Mouse (Mus musculus): ENCODE data around the gene Syt7. TPM values are rescaled to one million over a fixed set of nuclear protein-coding genes. Genes with fewer than 3 reads are reported as not detected.

The Syt7 gene
- polyA plus RNA-seq, 1 experiment: 85.2 TPM

- TF ChIP-seq CTCF (IDR thresholded peaks at IDR 0.05; ENCODE audit: borderline replicate concordance, extremely low read depth, insufficient read depth, insufficient read length): no peak
- TF ChIP-seq POLR2A (IDR thresholded peaks at IDR 0.05; ENCODE audit: borderline replicate concordance, extremely low read depth, insufficient read depth, insufficient read length, poor library complexity, severe bottlenecking): no peak
- DNase-seq (ENCODE audit: low read depth): no peak
Measured at GRCm38 (mm10) chr19:10426312-10426711, 37.4 kb downstream of the Syt7 start.

- DNase-seq (ENCODE audit: low read depth): no peak
- TF ChIP-seq POLR2A (IDR thresholded peaks at IDR 0.05; ENCODE audit: borderline replicate concordance, extremely low read depth, insufficient read depth, insufficient read length, poor library complexity, severe bottlenecking) (no peak), CTCF (IDR thresholded peaks at IDR 0.05; ENCODE audit: borderline replicate concordance, extremely low read depth, insufficient read depth, insufficient read length) (no peak)
Measured at GRCm38 (mm10) chr19:10426793-10427192, 37.9 kb downstream of the Syt7 start.

- TF ChIP-seq CTCF (IDR thresholded peaks at IDR 0.05; ENCODE audit: borderline replicate concordance, extremely low read depth, insufficient read depth, insufficient read length) (no peak), POLR2A (IDR thresholded peaks at IDR 0.05; ENCODE audit: borderline replicate concordance, extremely low read depth, insufficient read depth, insufficient read length, poor library complexity, severe bottlenecking) (no peak)
- no peak for DNase-seq (ENCODE audit: low read depth)
Measured at GRCm38 (mm10) chr19:10427431-10427830, 38.5 kb downstream of the Syt7 start.

- no peak for DNase-seq (ENCODE audit: low read depth)
- TF ChIP-seq POLR2A (IDR thresholded peaks at IDR 0.05; ENCODE audit: borderline replicate concordance, extremely low read depth, insufficient read depth, insufficient read length, poor library complexity, severe bottlenecking) (no peak), CTCF (IDR thresholded peaks at IDR 0.05; ENCODE audit: borderline replicate concordance, extremely low read depth, insufficient read depth, insufficient read length) (no peak)
Measured at GRCm38 (mm10) chr19:10429371-10429770, 40.5 kb downstream of the Syt7 start.

- no peak for TF ChIP-seq CTCF (IDR thresholded peaks at IDR 0.05; ENCODE audit: borderline replicate concordance, extremely low read depth, insufficient read depth, insufficient read length)
- TF ChIP-seq POLR2A (IDR thresholded peaks at IDR 0.05; ENCODE audit: borderline replicate concordance, extremely low read depth, insufficient read depth, insufficient read length, poor library complexity, severe bottlenecking): no peak
- DNase-seq (ENCODE audit: low read depth): peak; percentile 37
Measured at GRCm38 (mm10) chr19:10431410-10431809, 42.5 kb downstream of the Syt7 start.

GRCm38 (mm10) chr19:10431841-10432240 lies 43.0 kb downstream of the Syt7 start:
- no peak for TF ChIP-seq CTCF (IDR thresholded peaks at IDR 0.05; ENCODE audit: borderline replicate concordance, extremely low read depth, insufficient read depth, insufficient read length)
- no peak for TF ChIP-seq POLR2A (IDR thresholded peaks at IDR 0.05; ENCODE audit: borderline replicate concordance, extremely low read depth, insufficient read depth, insufficient read length, poor library complexity, severe bottlenecking)
- peak; percentile 82 for DNase-seq (ENCODE audit: low read depth)

- no peak for TF ChIP-seq CTCF (IDR thresholded peaks at IDR 0.05; ENCODE audit: borderline replicate concordance, extremely low read depth, insufficient read depth, insufficient read length)
- TF ChIP-seq POLR2A (IDR thresholded peaks at IDR 0.05; ENCODE audit: borderline replicate concordance, extremely low read depth, insufficient read depth, insufficient read length, poor library complexity, severe bottlenecking): no peak
- no peak for DNase-seq (ENCODE audit: low read depth)
Measured at GRCm38 (mm10) chr19:10433225-10433624, 44.3 kb downstream of the Syt7 start.

GRCm38 (mm10) chr19:10433879-10434540 lies 45.1 kb downstream of the Syt7 start:
- TF ChIP-seq CTCF (IDR thresholded peaks at IDR 0.05; ENCODE audit: borderline replicate concordance, extremely low read depth, insufficient read depth, insufficient read length) (no peak), POLR2A (IDR thresholded peaks at IDR 0.05; ENCODE audit: borderline replicate concordance, extremely low read depth, insufficient read depth, insufficient read length, poor library complexity, severe bottlenecking) (no peak)
- no peak for DNase-seq (ENCODE audit: low read depth)

- TF ChIP-seq CTCF (IDR thresholded peaks at IDR 0.05; ENCODE audit: borderline replicate concordance, extremely low read depth, insufficient read depth, insufficient read length): no peak
- TF ChIP-seq POLR2A (IDR thresholded peaks at IDR 0.05; ENCODE audit: borderline replicate concordance, extremely low read depth, insufficient read depth, insufficient read length, poor library complexity, severe bottlenecking): no peak
Measured at GRCm38 (mm10) chr19:10434927-10435326, 46.0 kb downstream of the Syt7 start.

GRCm38 (mm10) chr19:10435908-10436307 lies 47.0 kb downstream of the Syt7 start:
- no peak for TF ChIP-seq POLR2A (IDR thresholded peaks at IDR 0.05; ENCODE audit: borderline replicate concordance, extremely low read depth, insufficient read depth, insufficient read length, poor library complexity, severe bottlenecking)
- TF ChIP-seq CTCF (IDR thresholded peaks at IDR 0.05; ENCODE audit: borderline replicate concordance, extremely low read depth, insufficient read depth, insufficient read length): peak; percentile 80
- DNase-seq (ENCODE audit: low read depth): peak; percentile 88

More at GRCm38 (mm10) chr19:10434927-10435326, 46.0 kb downstream of the Syt7 start:
- DNase-seq (ENCODE audit: low read depth): no peak

- DNase-seq (ENCODE audit: low read depth): no peak
- no peak for TF ChIP-seq CTCF (IDR thresholded peaks at IDR 0.05; ENCODE audit: borderline replicate concordance, extremely low read depth, insufficient read depth, insufficient read length)
- no peak for TF ChIP-seq POLR2A (IDR thresholded peaks at IDR 0.05; ENCODE audit: borderline replicate concordance, extremely low read depth, insufficient read depth, insufficient read length, poor library complexity, severe bottlenecking)
Measured at GRCm38 (mm10) chr19:10436726-10437125, 47.8 kb downstream of the Syt7 start.

- TF ChIP-seq POLR2A (IDR thresholded peaks at IDR 0.05; ENCODE audit: borderline replicate concordance, extremely low read depth, insufficient read depth, insufficient read length, poor library complexity, severe bottlenecking) (no peak), CTCF (IDR thresholded peaks at IDR 0.05; ENCODE audit: borderline replicate concordance, extremely low read depth, insufficient read depth, insufficient read length) (peak; percentile 22; the same call in 1 of the 2 replicates)
- no peak for DNase-seq (ENCODE audit: low read depth)
Measured at GRCm38 (mm10) chr19:10437521-10437920, 48.6 kb downstream of the Syt7 start.

Data from brain, embryonic 14.5 days (tissue).